In the genomic region with DNA sequence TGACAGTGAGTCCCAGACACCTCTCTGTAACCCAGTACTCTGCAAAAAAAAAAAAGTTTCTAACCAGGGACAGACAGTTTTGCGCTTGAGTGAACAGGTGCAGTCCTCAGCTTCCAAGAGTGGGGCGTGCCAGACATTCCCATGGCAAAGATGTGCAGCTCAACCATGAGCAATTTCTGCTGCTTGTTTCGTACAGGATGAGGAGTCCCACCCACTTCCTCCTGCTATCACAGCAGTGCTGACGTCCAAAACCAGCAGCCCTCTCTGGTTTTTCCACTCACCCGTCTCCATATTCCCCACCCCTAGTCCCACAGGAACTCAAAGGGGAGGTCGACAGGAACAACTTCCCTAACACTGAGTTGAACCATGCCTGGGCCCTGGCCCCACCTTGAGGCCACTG, we compare ENCODE assay signal across 9 mouse cellular contexts. TPM values are rescaled to one million over a fixed set of nuclear protein-coding genes. Genes with fewer than 3 reads are reported as not detected.
A peak's percentile ranks its signal among the peaks of the same experiment; 100 is the strongest.
DNase-seq lines count a peak whose midpoint lies in the region; ATAC-seq lines count a peak whose summit lies in the region.
"Had no signal": no experiment of that assay in that cellular context is flagged by ENCODE, and none has a peak within 500 bp of the region (broad histone marks: within the 10 kb centered on the region; RNA-seq: fewer than 3 reads in every experiment).

No protein-coding gene starts in this region.

- no peak for ATAC-seq in forebrain, embryonic 15.5 days (replicated peaks)
- ATAC-seq in inflammation-experienced regulatory T-cells, adult 6 months = peak; percentile 27
- ATAC-seq in megakaryocyte progenitor cell, adult 5-6 weeks (replicated peaks; ENCODE audit: poor library complexity) = peak; percentile 15

- H3K4me3 ChIP-seq in forebrain, embryonic 15.5 days = no peak overlapping the region
- H3K4me3 ChIP-seq in forebrain, embryonic 10.5 days = no peak overlapping the region

- H3K4me2 ChIP-seq in forebrain, embryonic 15.5 days (replicated peaks) = peak overlapping the region; percentile 55; the same call in 1 of the 2 replicates

- no peak for DNase-seq in forebrain, embryonic 10.5 days (ENCODE audit: extremely low spot score, low spot score)
- peak; percentile 63 for DNase-seq in right cerebral cortex, adult 18-20 months
- DNase-seq in right cerebral cortex, postnatal 14 days = no peak
- no peak for DNase-seq in MN1 (ENCODE audit: low spot score)
- DNase-seq in cerebellum, postnatal 25 days = no peak

- no peak overlapping the region for H3K27ac ChIP-seq in forebrain, embryonic 15.5 days (replicated peaks)
- H3K27ac ChIP-seq in forebrain, embryonic 10.5 days = no peak overlapping the region

- WGBS in forebrain, embryonic 15.5 days = 72% methylated on average over 6 of the region's 6 CpGs
- 65% methylated on average over 6 of the region's 6 CpGs for WGBS in forebrain, embryonic 10.5 days

- peaks cover 27% of the 10 kb centered on the region for H3K27me3 ChIP-seq in forebrain, embryonic 15.5 days
- peaks cover 52% of the 10 kb centered on the region for H3K27me3 ChIP-seq in forebrain, embryonic 10.5 days (ENCODE audit: poor library complexity, severe bottlenecking)

- H3K36me3 ChIP-seq in forebrain, embryonic 15.5 days = no peaks in the 10 kb centered on the region
- no peaks in the 10 kb centered on the region for H3K36me3 ChIP-seq in forebrain, embryonic 10.5 days (replicated peaks)

- H3K4me1 ChIP-seq in forebrain, embryonic 15.5 days = peaks cover 31% of the 10 kb centered on the region
- H3K4me1 ChIP-seq in forebrain, embryonic 10.5 days = peaks cover 69% of the 10 kb centered on the region

- no peak overlapping the region for H3K9ac ChIP-seq in forebrain, embryonic 15.5 days (replicated peaks)

- H3K9me3 ChIP-seq in forebrain, embryonic 15.5 days = no peaks in the 10 kb centered on the region
- no peaks in the 10 kb centered on the region for H3K9me3 ChIP-seq in forebrain, embryonic 10.5 days

RNA-seq across cellular contexts. Expression of a gene that starts 7.5 kb away (rescaled TPM):
- 0.64 and 0.93 TPM in 2 replicates for polyA plus RNA-seq in forebrain, embryonic 15.5 days (2015; fragmentation: Nextera tagmentation; extraction: Ambion mirVana)
- 0.99 and 1.3 TPM in 2 replicates for polyA plus RNA-seq in forebrain, embryonic 10.5 days (2016; fragmentation: Nextera tagmentation; extraction: Ambion mirVana)
- 1 to 10 TPM; 1.1 to 1.7 (median 1.4) TPM for polyA plus RNA-seq in inflammation-experienced regulatory T-cells, adult 6 months (2017; shearing (Covaris generic))
- total RNA-seq in megakaryocyte progenitor cell, adult 5-6 weeks (2015) = 0.90 and 1.9 TPM in 2 replicates
- 2.6 and 3.5 TPM in 2 replicates for total RNA-seq in megakaryocyte progenitor cell, adult 5-6 weeks (2017)

RNA-seq across cellular contexts. Expression of a gene that starts 9.1 kb away (rescaled TPM):
- 47.9 and 48.7 TPM in 2 replicates for polyA plus RNA-seq in forebrain, embryonic 15.5 days (2015; fragmentation: Nextera tagmentation; extraction: Ambion mirVana)
- polyA plus RNA-seq in forebrain, embryonic 10.5 days (2016; fragmentation: Nextera tagmentation; extraction: Ambion mirVana) = 57.1 and 61.8 TPM in 2 replicates
- polyA plus RNA-seq in inflammation-experienced regulatory T-cells, adult 6 months (2017; shearing (Covaris generic)) = 10 to 100 TPM; 15.5 to 26.5 (median 20.9) TPM
- total RNA-seq in megakaryocyte progenitor cell, adult 5-6 weeks (2015) = 23.5 and 30.9 TPM in 2 replicates
- total RNA-seq in megakaryocyte progenitor cell, adult 5-6 weeks (2017) = 12.2 and 18.1 TPM in 2 replicates

RNA-seq across cellular contexts. Expression of a gene that starts 19.8 kb away (rescaled TPM):
- polyA plus RNA-seq in forebrain, embryonic 15.5 days (2015; fragmentation: Nextera tagmentation; extraction: Ambion mirVana) = 7.4 TPM in 2 replicates
- 7.6 and 8.1 TPM in 2 replicates for polyA plus RNA-seq in forebrain, embryonic 10.5 days (2016; fragmentation: Nextera tagmentation; extraction: Ambion mirVana)
- polyA plus RNA-seq in inflammation-experienced regulatory T-cells, adult 6 months (2017; shearing (Covaris generic)) = under 1 TPM in 2 of 3 experiments, not detected in 1; 0.08 to 0.17 TPM
- total RNA-seq in megakaryocyte progenitor cell, adult 5-6 weeks (2015) = 0.12 TPM in 1 of 2 replicates, not detected in the other
- not detected in 2 replicates for total RNA-seq in megakaryocyte progenitor cell, adult 5-6 weeks (2017)

RNA-seq across cellular contexts. Expression of a gene that starts 28.8 kb away (rescaled TPM):
- polyA plus RNA-seq in forebrain, embryonic 15.5 days (2015; fragmentation: Nextera tagmentation; extraction: Ambion mirVana) = 0.22 and 0.59 TPM in 2 replicates
- polyA plus RNA-seq in forebrain, embryonic 10.5 days (2016; fragmentation: Nextera tagmentation; extraction: Ambion mirVana) = 0.20 TPM in 1 of 2 replicates, not detected in the other
- polyA plus RNA-seq in inflammation-experienced regulatory T-cells, adult 6 months (2017; shearing (Covaris generic)) = not detected
- 0.12 and 0.15 TPM in 2 replicates for total RNA-seq in megakaryocyte progenitor cell, adult 5-6 weeks (2015)
- 0.20 TPM in 1 of 2 replicates, not detected in the other for total RNA-seq in megakaryocyte progenitor cell, adult 5-6 weeks (2017)
- polyA plus RNA-seq: erythroblast, embryonic 14.5 days had no signal

RNA-seq across cellular contexts. Expression of a gene that starts 33.0 kb away (rescaled TPM):
- polyA plus RNA-seq in forebrain, embryonic 15.5 days (2015; fragmentation: Nextera tagmentation; extraction: Ambion mirVana) = 5.2 and 6.4 TPM in 2 replicates
- 17.8 and 21.3 TPM in 2 replicates for polyA plus RNA-seq in forebrain, embryonic 10.5 days (2016; fragmentation: Nextera tagmentation; extraction: Ambion mirVana)
- under 1 TPM in 2 of 3 experiments, not detected in 1; 0.38 to 0.47 TPM for polyA plus RNA-seq in inflammation-experienced regulatory T-cells, adult 6 months (2017; shearing (Covaris generic))
- not detected in 2 replicates for total RNA-seq in megakaryocyte progenitor cell, adult 5-6 weeks (2015)
- 0.12 TPM in 1 of 2 replicates, not detected in the other for total RNA-seq in megakaryocyte progenitor cell, adult 5-6 weeks (2017)
- polyA plus RNA-seq: erythroblast, embryonic 14.5 days had no signal
